Mouse (Mus musculus): ENCODE measurements around the gene Nradd. TPM values are rescaled to one million over a fixed set of nuclear protein-coding genes. Genes with fewer than 3 reads are reported as not detected.

Nradd gene
- 13.8 and 14.0 TPM in 2 replicates for total RNA-seq (2017)

DNA sequence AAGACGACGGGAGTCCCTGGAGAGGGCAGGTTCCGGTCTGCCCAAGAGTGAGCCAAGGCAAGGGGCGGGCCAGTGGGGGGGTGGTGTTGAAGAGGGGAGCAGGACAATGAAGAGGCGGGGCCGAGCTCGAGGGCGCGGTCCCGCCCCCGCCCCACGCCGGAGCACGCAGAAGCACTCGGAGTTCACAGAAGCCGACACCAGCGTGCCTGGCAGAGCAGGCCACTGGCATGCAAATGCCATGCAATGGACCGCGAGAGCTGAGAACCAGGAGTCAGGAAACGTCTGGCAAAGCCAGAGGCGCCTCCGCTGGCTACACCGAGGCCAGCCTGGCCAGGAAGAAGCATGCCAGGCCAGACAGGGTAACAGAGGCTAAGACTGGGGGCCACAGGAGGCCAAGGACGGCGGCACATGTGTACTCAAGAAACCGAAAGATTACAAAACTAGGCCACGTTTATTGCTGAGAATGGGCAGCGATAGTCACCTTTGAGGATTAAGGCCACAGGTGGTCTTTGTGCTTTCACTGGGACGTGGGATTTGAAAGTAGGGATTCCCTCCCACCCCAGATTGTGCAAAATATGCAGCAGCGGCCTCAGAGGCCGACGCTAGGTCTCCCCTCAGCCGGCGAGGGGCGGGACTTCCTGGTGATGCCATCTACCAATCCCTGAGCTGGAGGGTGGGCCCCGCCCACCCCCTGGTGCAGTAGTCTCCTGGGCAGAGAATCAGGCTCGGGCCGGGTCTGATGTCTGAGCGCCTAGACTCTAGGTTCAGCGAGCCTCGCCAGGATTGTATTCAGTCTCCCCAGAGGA, at the start of gene Nradd:
Gene Nradd, minus strand, starts transcription at position 92 of the 806 bp plus-strand sequence.
- no peak for ATAC-seq (ENCODE audit: extremely low read depth, insufficient number of reproducible peaks, low FRiP score, poor library complexity, severe bottlenecking)

DNA sequence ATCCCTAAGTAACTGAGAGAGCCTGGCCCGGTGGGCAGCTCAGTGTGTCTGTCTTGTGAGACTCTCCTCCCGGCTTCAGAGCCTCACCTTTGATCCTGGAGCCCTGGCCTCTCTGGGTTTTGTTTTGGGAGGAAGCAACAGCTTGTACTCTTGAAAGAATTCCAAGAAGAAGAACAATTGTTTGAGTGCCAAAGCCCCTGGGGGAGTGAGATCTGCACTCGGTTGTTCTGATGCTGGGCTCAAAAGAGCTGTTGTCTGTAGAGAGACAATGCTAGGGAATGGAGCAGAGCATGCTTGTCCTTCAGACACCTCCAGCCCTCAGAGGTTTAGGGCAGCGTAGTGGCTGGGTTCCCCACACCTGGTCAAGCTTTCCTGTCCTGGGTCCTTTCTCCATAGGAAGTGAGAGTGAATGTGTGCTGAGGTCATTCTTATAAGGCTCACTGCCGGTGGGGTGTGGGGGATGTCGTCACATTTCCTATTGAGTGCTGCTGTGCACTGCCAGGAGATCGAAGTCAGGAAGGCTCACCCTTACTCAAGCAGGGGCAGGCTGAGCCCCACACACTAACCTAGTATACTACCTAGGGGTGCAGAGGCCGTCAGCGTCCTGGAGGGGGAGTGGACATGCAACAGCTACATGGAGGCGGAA, 49.0 kb upstream of the Nradd start:
- no peak for ATAC-seq (ENCODE audit: extremely low read depth, insufficient number of reproducible peaks, low FRiP score, poor library complexity, severe bottlenecking)

DNA sequence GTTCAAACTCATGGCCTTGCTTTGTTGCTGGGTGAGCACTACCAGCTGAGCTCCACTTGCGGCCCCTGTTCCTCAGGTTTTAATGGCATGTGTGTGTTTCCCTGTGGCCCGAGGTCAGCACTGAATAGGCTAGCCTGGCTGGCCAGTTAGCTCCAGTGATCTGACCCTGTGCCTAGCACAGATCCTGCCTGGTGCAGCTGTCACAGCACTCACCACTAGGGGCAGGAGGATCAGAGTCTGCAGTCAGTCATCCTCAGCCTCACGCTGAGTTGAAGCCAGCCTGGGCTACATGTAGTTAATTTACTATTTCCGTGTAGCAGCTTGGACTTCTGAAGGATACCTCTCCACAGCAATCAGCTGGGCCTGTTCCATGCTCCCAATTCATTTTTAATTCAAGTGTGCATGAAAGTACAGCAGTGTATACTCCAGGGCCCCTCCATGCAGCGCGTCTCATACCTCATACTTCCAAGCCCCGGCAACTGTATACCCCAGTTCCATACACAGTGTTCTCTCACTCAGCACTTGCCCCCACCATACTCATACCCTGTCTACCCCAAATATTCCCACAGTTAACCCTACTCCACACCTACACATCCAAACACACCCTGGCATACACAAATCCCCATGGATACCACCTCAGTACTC, 48.3 kb upstream of the Nradd start:
- ATAC-seq (ENCODE audit: extremely low read depth, insufficient number of reproducible peaks, low FRiP score, poor library complexity, severe bottlenecking): no peak

DNA sequence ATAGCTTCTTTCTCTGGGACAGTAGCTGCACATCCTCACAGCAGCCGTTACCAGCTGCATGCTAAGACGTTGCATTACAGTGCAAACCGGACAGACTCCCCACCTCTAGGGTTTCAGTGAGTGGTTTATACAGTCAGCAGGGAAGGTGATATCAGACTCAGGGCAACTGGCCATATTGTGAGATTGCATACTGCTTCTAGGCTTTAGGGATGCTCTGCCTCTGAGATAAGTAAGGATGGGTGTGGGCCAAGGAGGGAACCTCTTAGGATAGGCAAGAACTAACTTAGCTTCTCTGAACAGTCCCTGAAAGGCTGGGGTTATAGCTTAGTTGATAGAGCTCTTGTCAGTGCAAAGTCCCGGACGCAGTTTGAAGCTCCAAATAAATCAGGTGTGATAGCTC, 45.5 kb upstream of the Nradd start:
- ATAC-seq (ENCODE audit: extremely low read depth, insufficient number of reproducible peaks, low FRiP score, poor library complexity, severe bottlenecking): no peak

DNA sequence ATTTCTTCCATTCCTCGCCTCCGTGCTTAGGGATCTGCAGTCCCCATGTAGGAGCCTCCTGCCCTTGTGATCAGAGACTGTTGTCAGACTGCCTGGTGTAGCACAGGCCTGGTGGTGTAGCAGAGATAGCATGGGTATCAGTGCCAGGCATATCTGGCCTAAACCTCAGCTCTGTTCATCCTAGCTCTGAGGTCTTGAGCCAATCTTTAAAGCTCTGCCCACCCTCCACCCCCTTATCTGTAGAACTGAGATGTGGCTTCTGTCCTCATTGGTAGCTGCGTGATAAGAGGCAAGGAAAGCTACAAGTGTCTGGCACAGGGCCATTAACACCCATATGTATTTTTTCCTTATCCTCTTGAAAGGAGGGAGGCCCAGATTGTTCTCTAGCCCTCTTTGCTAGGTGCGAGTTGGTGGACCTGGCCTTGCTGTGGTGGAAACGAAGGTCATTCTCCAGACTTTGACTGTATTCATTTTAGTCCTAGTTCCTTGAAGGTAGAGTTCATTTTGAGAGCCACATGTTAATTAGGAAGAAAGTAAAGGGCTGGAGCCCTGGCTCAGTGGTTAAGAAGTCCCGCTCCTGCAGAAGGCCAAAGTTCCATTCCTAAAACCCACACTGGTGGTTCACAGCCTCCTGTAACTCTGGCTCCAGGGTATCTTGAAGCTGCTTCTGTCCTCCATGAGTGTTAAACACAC, 44.5 kb upstream of the Nradd start:
- no peak for ATAC-seq (ENCODE audit: extremely low read depth, insufficient number of reproducible peaks, low FRiP score, poor library complexity, severe bottlenecking)

DNA sequence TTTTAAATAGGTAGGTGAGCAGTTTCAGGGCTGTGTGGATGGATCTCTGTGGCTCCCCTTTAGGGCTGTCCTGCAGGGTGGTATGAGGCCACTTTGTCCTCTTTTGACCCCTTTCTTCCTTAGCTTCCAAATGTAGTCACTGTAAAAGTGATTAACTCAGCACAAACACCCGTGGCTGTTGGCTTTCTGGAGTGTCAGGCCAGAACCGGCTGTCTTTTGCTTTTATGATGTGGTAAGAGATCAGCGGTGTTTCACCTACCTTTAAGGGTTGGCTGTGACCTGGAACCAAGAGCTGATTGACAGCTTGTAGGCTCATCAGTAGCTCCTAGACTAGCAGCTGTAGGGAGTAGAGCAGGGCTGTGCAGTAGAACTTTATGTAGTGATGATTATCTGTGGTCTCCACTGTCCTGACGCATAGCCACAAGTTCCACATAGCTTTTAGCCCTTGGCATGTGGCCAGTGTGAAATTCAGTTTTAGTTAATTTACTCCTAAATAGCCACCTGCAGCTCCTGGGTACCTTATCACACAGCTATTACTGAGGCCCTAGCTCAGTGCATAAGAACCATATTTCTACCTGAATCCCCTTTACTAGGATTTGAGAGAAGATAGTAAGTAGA, 43.1 kb upstream of the Nradd start:
- ATAC-seq (ENCODE audit: extremely low read depth, insufficient number of reproducible peaks, low FRiP score, poor library complexity, severe bottlenecking): no peak

GRCm38 (mm10) chr9:110666374-110666773, 42.1 kb upstream of the Nradd start:
- no peak for ATAC-seq (ENCODE audit: extremely low read depth, insufficient number of reproducible peaks, low FRiP score, poor library complexity, severe bottlenecking)

DNA sequence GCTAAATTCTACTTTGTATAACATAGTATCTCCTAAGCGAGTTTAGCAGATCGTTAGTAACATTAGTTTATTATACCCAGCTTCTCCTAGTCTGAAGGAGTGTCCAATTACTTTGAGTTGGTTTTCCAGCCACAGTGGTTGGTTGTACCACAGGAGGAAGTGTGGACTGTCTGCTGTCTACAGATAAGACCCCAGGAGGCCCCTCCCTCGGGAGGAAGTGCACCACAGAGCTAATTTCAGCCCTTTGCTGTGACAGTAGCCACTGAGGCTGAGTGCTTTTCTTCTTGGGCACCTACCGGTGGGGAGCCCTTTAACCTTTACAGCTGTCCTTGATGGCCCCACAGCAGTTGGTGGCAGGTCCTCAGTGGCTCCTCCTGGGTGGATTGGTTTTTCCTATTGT, 41.7 kb upstream of the Nradd start:
- peak; percentile 67 for ATAC-seq (ENCODE audit: extremely low read depth, insufficient number of reproducible peaks, low FRiP score, poor library complexity, severe bottlenecking)

DNA sequence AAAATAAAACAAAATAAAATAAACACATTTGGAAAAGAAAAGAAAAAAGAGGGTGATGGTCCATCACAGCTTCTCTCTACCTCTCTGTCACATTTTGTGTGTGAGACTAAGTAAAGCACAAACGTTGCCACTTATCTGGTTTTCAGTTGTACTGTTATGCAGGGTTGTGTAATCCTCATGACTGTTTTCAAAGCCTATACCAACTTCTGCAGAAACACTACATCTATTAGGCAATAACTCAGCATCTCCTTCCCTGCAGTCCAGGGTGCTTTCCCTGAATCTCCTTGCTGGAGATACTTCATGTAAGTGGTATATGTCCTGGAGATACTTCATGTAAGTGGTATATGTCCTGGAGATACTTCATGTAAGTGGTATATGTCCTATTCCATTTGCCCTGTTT, 38.6 kb upstream of the Nradd start:
- ATAC-seq (ENCODE audit: extremely low read depth, insufficient number of reproducible peaks, low FRiP score, poor library complexity, severe bottlenecking): peak; percentile 30; the same call in 1 of the 2 replicates

GRCm38 (mm10) chr9:110660856-110661612, 36.8 kb upstream of the Nradd start:
- ATAC-seq (ENCODE audit: extremely low read depth, insufficient number of reproducible peaks, low FRiP score, poor library complexity, severe bottlenecking): no peak

DNA sequence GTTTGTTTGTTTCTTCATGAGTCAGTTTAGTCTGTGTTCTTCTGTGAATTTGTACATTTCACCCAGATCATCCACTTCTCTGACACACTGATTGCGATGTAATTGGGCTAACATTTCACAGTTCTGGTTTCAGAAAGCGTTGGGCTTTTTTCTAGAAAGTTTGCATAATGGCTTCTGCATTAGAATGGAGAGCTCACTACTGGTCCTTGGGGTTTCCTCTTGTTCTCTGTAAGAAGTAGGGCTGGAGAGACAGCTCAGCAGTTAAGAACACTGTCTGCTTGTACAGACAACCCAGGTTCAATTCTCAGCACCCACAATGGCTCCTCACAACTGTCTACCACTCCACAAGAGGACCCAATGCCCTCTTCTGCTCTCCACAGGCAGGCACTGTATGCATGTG, 36.0 kb upstream of the Nradd start:
- ATAC-seq (ENCODE audit: extremely low read depth, insufficient number of reproducible peaks, low FRiP score, poor library complexity, severe bottlenecking): no peak

DNA sequence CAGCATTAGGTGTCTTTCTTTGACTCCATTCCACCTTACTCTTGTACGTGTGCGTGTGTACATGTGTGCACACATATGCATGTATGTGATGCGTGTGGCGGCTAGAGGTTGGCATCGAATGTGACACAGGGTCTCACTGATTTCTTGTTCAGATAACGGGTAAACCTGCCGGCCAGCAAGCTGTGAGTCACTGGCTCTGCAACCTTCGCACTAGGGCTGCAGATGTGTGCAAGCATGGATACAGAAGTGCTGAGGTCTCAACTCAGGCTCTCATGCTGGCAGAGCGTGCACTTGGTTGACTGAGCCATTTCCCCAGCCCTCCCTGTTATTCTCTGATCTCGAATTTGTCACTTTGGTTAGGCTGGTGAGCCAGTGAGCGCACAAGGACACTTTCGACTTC, 35.3 kb upstream of the Nradd start:
- ATAC-seq (ENCODE audit: extremely low read depth, insufficient number of reproducible peaks, low FRiP score, poor library complexity, severe bottlenecking): no peak

GRCm38 (mm10) chr9:110657474-110658078, 33.3 kb upstream of the Nradd start:
- peak; percentile 42; the same call in 1 of the 2 replicates for ATAC-seq (ENCODE audit: extremely low read depth, insufficient number of reproducible peaks, low FRiP score, poor library complexity, severe bottlenecking)

GRCm38 (mm10) chr9:110656249-110657221, 32.3 kb upstream of the Nradd start, which contains the start of gene Ccdc12:
Gene Ccdc12, plus strand, starts transcription at chr9:110656503.
- peak; percentile 75 for ATAC-seq (ENCODE audit: extremely low read depth, insufficient number of reproducible peaks, low FRiP score, poor library complexity, severe bottlenecking)

DNA sequence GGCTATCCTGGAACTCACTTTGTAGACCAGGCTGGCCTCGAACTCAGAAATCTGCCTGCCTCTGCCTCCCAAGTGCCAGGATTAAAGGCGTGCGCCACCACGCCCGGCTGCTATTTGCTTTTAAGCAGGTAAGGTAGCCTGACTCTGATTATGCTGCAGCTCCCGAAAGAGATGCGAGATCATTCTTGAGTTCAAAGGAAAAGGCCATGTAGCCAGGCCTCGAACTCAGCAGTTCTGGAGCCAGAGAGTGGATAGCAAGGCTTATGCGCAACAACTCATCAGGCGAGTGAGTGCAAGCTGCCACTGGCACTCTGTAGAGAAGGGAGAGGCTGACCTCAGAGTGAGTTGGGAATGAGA, 31.4 kb upstream of the Nradd start:
- ATAC-seq (ENCODE audit: extremely low read depth, insufficient number of reproducible peaks, low FRiP score, poor library complexity, severe bottlenecking): no peak

DNA sequence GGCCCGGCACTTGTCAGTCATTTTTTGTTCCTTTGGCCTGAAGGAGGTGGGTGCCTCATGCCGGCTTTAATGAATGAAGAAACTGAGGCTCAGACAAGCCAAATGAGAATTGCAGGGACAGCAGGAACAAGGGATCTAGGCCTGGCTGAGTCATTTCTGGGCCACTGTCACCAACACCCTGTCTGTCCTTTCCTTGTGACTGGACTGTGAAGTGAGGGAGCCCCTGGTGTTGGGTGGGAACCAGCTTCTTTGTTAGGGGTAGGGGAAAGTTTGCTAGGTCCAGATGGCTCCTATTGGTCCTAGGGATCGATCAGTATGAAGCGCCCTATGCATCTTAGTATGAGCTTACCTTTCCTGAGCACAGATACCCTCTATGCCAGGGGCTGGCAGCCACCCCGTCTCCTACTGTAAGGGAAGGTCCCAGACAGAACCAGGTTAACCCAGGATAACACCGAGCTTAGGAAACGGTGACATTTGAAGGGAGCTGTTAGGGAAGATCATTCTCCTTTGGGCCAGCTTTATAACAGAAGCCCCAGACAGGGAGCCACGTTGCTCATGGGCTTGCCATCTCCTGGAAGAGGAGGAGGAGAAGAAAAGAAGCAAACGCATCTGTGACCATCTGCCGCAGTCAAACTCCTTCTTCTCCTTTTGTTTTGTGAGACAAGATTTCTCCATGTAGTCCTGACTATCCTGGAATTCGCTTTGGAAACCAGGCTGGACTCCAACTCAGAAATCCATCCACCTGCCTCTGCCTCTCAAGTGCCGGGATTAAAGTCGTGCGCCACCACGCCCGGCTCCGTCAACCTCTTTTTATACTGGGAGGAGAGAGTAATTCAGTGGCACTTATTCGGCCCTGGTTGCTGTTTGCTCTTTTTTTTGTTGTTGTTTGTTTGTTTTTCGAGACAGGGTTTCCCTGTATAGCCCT, 30.7 kb upstream of the Nradd start:
- no peak for ATAC-seq (ENCODE audit: extremely low read depth, insufficient number of reproducible peaks, low FRiP score, poor library complexity, severe bottlenecking)

Data from neutrophil, adult 5-6 weeks (primary cell).